Mouse (Mus musculus): ENCODE data around the gene Dner.

DNA sequence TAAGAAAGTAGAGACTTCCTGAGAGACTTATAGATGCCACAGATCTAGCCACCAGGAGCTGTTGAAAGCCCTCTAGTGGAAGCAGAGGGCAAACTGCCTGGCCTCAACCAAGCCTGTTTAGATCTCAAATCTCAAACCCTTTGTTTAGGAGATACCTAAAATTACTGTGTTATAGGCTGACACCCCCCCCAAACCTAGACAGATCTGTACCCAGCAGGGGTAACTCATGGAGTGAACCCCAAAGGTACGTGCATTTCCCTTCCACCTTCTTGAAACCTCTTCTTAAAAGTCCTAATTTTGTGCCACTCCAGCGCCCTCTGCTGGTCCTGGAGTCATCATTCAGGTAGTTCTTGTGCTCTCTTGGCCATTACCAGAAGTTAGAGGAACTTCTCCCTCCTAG lies 1.1 kb upstream of the Dner start:
- no peak for TF ChIP-seq POLR2A (IDR thresholded peaks at IDR 0.05; ENCODE audit: insufficient read depth, low read depth, low read length)
- TF ChIP-seq CTCF (IDR thresholded peaks at IDR 0.05) = peak; percentile 53
- no peak for TF ChIP-seq EP300 (IDR thresholded peaks at IDR 0.05; ENCODE audit: insufficient read depth, low read depth, low read length)
